Mouse (Mus musculus) limb, embryonic 10.5 days (tissue): ENCODE results near the gene Obp2b. TPM values are rescaled to one million over a fixed set of nuclear protein-coding genes. Genes with fewer than 3 reads are reported as not detected.

Experiments used
- DNase-seq: peaks from one replicate; pipeline ENCODE4 v3.0.0-alpha.2; 2017; ENCODE audit warnings: low spot score
- H3K27ac ChIP-seq: fragments of 300-500 bp; sonication (generic); 2 replicates; pipeline ENCODE4 v1.5.1; 2016; ENCODE audit warnings: mild to moderate bottlenecking
- H3K27me3 ChIP-seq: fragments of 300-500 bp; sonication (generic); 2 replicates; pipeline ENCODE4 v1.6.1; 2016; ENCODE audit warnings: low read depth, mild to moderate bottlenecking; ENCODE audit not compliant: poor library complexity, severe bottlenecking
- H3K36me3 ChIP-seq: fragments of 300-500 bp; sonication (generic); 2 replicates; pipeline ENCODE4 v1.6.1; 2016; ENCODE audit warnings: mild to moderate bottlenecking, moderate library complexity
- H3K4me1 ChIP-seq: fragments of 300-500 bp; sonication (generic); 2 replicates; pipeline ENCODE4 v1.6.1; 2016
- H3K4me3 ChIP-seq: fragments of 300-500 bp; sonication (generic); 2 replicates; pipeline ENCODE4 v1.5.1; 2016; ENCODE audit warnings: mild to moderate bottlenecking, moderate library complexity
- H3K9me3 ChIP-seq: fragments of 300-500 bp; sonication (generic); replicated peaks from 2 replicates; pipeline ENCODE4 v1.6.1; 2016; ENCODE audit warnings: mild to moderate bottlenecking
- WGBS: fragments of 180-500 bp; shearing (Covaris S2); methylation state at CpG from one replicate; pipeline ENCODE4 v1.1.7; 2016; 5-methylcytosine and 5-hydroxymethylcytosine counted together
- polyA plus RNA-seq: library from polyadenylated mRNA; unstranded; fragments of >200 nt; fragmentation: Nextera tagmentation; extraction: Ambion mirVana; gene quantifications from 2 replicates; pipeline ENCODE4 v1.2.1, GENCODE M21; 2016

Gene Obp2b
- polyA plus RNA-seq, 1 experiment from 2014 or later = not detected

DNA sequence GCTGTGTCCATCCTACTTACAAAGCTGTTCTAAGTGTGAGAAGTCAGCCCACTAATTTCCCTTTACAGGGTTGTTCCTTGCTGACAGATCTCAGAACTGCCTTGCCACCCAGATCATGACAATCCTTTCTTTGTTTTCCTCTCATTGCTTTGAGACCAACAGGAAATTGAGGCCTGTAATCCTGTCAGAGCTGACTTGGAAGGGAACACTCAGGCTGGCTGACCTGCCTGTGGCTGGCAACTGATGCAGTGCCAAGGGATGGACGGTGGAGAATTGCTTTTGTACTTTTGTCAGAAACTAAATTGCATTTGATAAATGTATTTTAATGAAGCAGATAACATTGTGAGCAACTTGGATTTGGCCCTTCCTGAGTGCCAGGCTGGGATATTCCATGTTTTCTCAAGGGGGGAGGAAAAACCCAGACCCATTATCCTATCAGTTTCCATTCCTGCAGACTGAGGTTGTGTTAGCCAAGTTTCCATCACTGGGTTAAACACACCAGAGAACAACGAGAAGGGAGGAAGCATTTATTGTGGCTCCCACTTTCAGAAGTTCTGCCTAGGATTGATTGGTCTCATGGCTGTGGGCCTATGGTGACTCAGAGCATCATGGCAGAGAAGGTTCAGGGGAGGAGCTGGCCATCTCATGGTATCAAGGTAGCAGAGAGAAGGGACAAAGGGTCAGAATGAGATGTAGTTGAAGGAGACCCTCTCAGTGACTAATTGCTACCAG is 3.4 kb upstream of the Obp2b start:
- WGBS = 70% methylated on average over 2 of the region's 2 CpGs
- Histone ChIP-seq H3K27ac (no peak overlapping the region), H3K4me1 (0 out of 2 replicates have a peak, but pooled peaks cover 2% of the 10 kb centered on the region), H3K27me3 (no peaks in the 10 kb centered on the region), H3K36me3 (no peaks in the 10 kb centered on the region), H3K4me3 (no peak overlapping the region), H3K9me3 (no peaks in the 10 kb centered on the region)
- no peak for DNase-seq

DNA sequence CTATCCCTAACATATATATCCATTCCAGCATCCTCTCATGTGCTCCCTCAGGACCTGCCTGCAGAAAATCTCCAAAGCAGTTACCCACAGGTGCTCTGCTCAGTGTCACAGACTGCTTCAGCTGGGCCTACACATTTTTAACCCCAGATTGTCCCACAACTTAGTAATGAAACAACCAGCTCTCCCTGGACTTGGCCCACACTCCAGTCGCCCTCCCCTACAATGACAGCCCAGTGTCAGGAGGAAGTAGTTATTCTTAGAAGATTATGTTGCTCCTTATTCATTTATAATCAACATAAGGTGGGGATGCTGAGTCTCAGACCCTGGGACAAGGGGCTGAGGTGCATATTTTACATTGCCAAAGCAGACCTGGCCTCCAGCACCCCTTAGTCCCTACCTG is 4.9 kb downstream of the Obp2b start:
- Histone ChIP-seq H3K4me3 (no peak overlapping the region), H3K4me1 (no peaks in the 10 kb centered on the region), H3K27ac (no peak overlapping the region), H3K27me3 (no peaks in the 10 kb centered on the region), H3K36me3 (no peaks in the 10 kb centered on the region), H3K9me3 (no peaks in the 10 kb centered on the region)
- 66% methylated on average over 1 of the region's 1 CpGs for WGBS
- DNase-seq = no peak

DNA sequence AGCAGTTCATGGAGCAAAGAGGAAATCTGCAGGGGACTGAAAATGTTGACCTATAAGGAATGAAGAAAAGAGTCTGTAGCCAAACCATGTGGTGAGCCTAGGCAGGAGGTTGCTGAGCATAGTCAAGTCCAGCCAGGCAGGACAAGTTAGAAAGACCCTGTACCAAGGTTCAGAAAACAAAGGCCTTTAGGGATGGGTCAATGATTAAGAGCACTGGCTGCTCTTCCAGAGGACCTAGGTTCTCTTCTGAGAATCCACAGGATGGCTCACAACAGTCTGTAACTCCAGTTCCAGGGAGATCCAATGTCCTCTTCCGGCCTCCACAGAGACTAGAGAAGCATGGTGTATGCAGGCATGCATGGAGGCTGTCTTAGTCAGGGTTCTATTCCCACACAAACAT is 17.4 kb downstream of the Obp2b start:
- Histone ChIP-seq H3K36me3 (no peaks in the 10 kb centered on the region), H3K4me1 (no peaks in the 10 kb centered on the region), H3K9me3 (no peaks in the 10 kb centered on the region), H3K27ac (no peak overlapping the region), H3K4me3 (no peak overlapping the region), H3K27me3 (no peaks in the 10 kb centered on the region)
- no peak for DNase-seq
- WGBS = 91% methylated on average over 1 of the region's 1 CpGs

DNA sequence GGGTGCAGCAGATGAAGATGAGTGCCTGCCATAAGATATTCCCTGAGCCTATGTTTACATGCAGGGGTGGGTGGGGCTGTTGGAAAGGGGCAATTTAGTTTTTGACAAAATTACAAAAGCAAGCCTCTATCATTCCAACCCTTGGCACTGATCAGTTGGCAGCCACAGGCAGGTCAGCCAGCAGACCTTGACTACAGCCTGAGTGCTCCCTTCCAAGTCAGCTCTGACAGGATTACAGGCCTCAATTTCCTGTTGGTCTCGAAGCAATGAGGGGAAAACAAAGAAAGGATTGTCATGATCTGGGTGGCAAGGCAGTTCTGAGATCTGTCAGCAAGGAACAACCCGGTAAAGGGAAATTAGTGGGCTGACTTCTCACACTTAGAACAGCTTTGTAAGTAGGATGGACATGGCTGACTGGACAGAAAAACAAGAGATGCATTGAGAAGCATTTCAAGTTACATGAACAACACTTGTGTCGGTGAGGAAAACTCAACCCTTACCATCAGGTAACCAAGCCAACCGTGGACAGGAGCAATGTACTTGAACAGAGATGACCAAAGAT is 21.3 kb downstream of the Obp2b start:
- no peak for DNase-seq
- Histone ChIP-seq H3K9me3 (no peaks in the 10 kb centered on the region), H3K4me3 (no peak overlapping the region), H3K27ac (no peak overlapping the region), H3K36me3 (no peaks in the 10 kb centered on the region), H3K27me3 (no peaks in the 10 kb centered on the region), H3K4me1 (no peaks in the 10 kb centered on the region)
- WGBS = 67% methylated on average over 4 of the region's 4 CpGs

DNA sequence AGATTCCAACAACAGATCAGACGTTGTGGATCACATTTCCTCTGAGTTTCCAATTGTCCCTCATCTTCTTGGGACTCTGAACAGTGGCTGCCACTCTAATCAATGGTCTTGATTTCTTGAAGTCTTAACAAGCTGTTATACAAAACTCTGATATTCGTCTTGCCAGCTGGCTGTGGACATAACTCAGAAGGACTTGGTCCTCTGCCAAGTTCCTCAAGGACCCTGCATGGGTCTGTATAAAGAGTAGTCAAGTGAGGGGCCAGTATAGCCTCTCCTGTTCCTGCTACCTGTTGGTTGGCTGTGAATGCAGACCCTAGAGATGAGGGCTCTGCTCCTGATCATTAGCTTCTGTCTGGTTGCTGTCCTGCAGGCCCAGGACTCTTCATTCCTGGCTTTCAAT is 28.5 kb downstream of the Obp2b start, which contains the start of gene Lcn3:
TSS of gene Lcn3 (plus strand) at position 301 of the 400 bp plus-strand sequence.
- Histone ChIP-seq H3K27ac (no peak within 1 kb of the TSS), H3K9me3 (no peaks in the 10 kb centered on the region), H3K36me3 (no peaks in the 10 kb centered on the region), H3K4me3 (no peak within 1 kb of the TSS), H3K27me3 (no peaks in the 10 kb centered on the region), H3K4me1 (no peaks in the 10 kb centered on the region)
- 68% methylated on average over 2 of the region's 2 CpGs for WGBS
- DNase-seq = no peak

DNA sequence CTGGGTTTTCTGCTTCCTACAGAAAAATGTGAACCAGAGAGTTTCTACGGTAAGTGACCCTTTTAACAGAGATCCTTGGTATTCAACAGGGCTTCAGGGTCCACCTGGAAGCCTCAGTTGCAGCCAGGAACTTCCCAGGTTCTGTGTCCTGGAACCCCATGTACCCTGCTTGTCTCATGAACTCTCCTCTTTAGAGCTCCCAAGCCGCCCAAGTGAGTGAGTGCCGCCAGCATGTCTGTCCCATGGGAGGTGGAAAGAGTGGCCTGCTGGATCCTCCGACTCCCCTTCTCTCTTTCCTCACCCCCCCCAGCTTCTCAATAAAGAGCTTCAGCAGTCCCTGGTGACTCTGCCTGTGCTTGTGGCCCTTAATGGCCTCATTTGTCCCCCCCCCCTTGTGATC is 31.0 kb downstream of the Obp2b start:
- H3K27ac ChIP-seq = no peak overlapping the region
- no peaks in the 10 kb centered on the region for H3K4me1 ChIP-seq
- H3K9me3 ChIP-seq = no peaks in the 10 kb centered on the region
- H3K4me3 ChIP-seq = no peak overlapping the region
- H3K36me3 ChIP-seq = no peaks in the 10 kb centered on the region
- WGBS = 87% methylated on average over 4 of the region's 4 CpGs
- H3K27me3 ChIP-seq = no peaks in the 10 kb centered on the region
- DNase-seq = no peak

DNA sequence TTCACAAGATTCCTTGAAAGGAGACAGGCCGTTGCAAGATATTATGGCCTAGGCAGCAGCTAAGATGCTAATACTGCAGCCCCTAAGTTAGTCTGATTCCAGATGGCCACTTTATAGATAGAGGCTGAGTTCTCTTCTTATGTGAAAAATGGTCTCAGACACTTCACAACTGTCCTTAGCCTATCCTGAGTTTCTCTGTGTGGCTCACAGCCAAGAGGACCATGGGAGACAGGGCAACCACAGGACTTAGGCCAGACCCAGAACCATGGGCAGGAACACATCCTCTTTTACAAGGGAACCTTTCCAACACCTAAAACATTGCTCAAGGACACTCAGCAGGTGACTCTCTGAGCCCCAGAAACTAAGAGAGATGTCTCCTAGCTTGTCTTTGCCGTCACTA is 36.7 kb downstream of the Obp2b start:
- no peak overlapping the region for H3K4me3 ChIP-seq
- DNase-seq = no peak
- H3K27ac ChIP-seq = no peak overlapping the region
- no peaks in the 10 kb centered on the region for H3K36me3 ChIP-seq
- no peaks in the 10 kb centered on the region for H3K27me3 ChIP-seq
- H3K9me3 ChIP-seq = no peaks in the 10 kb centered on the region
- 88% methylated on average over 2 of the region's 2 CpGs for WGBS
- no peaks in the 10 kb centered on the region for H3K4me1 ChIP-seq

DNA sequence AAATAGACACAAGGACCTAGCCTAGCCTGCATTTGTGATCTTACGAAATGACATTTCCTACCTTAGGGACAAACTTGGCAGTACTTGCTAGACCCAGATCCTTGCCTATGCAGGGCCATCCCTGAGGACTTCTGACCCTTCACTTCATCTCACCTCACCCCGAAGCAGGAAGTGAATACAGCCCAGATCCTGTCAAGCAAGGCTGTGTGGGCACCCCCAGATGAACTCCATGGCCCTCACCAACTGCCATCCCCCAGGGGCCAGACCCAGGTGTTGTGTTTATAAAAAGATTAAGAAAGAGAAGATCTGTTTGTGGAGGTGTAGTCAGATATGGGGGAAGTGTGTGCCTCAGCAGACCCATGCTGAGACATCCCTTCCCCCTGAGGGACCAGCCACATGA is 37.8 kb downstream of the Obp2b start:
- Histone ChIP-seq H3K27me3 (no peaks in the 10 kb centered on the region), H3K9me3 (no peaks in the 10 kb centered on the region), H3K4me1 (no peaks in the 10 kb centered on the region), H3K36me3 (no peaks in the 10 kb centered on the region), H3K4me3 (no peak overlapping the region), H3K27ac (no peak overlapping the region)
- 83% methylated on average over 2 of the region's 2 CpGs for WGBS
- no peak for DNase-seq

DNA sequence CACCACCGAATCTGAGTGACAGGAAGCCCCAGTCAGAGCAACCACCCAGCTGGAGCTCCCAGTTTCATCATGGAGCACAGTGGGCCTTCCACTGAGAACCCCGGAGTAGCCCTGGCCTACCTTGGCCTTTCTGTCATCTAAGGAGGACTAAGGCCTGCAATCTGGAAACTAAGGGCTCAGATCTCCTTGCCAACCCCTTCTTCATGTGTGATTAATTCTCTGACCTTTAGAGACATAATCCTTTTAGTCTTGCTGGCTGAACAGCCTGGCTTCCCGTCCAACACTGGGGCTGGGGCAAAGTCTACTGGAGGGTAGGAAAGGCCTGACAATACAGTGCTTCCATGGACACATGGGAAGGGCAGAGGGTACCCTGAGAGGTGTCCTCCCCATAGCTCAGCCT is 39.2 kb downstream of the Obp2b start:
- no peak for DNase-seq
- WGBS = 84% methylated on average over 3 of the region's 3 CpGs

DNA sequence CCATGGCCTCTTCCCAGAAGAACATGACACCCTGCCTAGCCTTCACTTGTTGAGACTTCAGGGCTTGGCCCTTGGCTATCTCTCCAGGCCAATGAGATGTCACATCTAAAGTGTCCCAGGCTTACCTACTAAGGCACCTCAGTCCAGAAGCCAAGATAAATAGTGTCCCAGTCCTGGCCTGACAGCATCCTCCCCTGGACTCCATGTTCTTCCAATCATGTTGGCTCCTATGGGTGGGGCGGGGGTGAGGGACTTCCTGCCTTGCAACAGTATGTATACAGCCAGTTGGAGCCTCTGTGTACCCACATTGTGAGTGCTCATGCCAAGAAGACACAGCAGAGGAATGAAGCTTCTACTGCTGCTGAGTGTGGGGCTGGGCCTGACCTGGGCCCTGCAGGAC is 39.9 kb downstream of the Obp2b start, which contains the start of gene Lcn11:
TSS of gene Lcn11 (plus strand) at position 301 of the 400 bp plus-strand sequence.
- no peaks in the 10 kb centered on the region for H3K27me3 ChIP-seq
- no peaks in the 10 kb centered on the region for H3K4me1 ChIP-seq
- no peak for DNase-seq
- no peaks in the 10 kb centered on the region for H3K36me3 ChIP-seq
- 96% methylated on average over 1 of the region's 1 CpGs for WGBS
- H3K4me3 ChIP-seq = no peak within 1 kb of the TSS
- no peaks in the 10 kb centered on the region for H3K9me3 ChIP-seq
- H3K27ac ChIP-seq = no peak within 1 kb of the TSS

More for the DNA sequence above, 39.2 kb downstream of the Obp2b start:
- Histone ChIP-seq H3K27me3 (no peaks in the 10 kb centered on the region), H3K36me3 (no peaks in the 10 kb centered on the region), H3K27ac (no peak overlapping the region), H3K4me1 (no peaks in the 10 kb centered on the region), H3K9me3 (no peaks in the 10 kb centered on the region), H3K4me3 (no peak overlapping the region)

DNA sequence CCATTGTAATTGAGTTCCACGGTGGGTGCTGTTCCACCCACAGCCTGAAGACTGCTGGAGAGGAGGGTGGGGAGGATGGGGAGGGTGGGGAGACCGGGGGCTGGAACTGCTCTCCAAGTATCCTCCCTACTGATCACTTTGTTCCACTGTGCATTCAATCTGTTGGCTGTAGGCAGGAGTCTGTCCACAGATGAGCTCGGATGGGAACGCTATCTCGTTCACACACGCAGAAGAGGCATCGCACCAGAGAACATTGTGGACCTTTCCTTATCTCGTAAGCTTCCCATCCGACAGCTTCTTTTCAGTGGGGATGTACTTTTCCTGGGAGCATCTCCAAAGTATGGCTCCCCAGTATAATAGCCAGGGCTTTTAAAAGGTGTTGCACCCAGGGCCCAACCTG is 42.3 kb downstream of the Obp2b start:
- Histone ChIP-seq H3K27ac (no peak overlapping the region), H3K4me1 (no peaks in the 10 kb centered on the region), H3K27me3 (no peaks in the 10 kb centered on the region), H3K4me3 (no peak overlapping the region), H3K9me3 (no peaks in the 10 kb centered on the region), H3K36me3 (no peaks in the 10 kb centered on the region)
- 87% methylated on average over 9 of the region's 9 CpGs for WGBS
- no peak for DNase-seq

DNA sequence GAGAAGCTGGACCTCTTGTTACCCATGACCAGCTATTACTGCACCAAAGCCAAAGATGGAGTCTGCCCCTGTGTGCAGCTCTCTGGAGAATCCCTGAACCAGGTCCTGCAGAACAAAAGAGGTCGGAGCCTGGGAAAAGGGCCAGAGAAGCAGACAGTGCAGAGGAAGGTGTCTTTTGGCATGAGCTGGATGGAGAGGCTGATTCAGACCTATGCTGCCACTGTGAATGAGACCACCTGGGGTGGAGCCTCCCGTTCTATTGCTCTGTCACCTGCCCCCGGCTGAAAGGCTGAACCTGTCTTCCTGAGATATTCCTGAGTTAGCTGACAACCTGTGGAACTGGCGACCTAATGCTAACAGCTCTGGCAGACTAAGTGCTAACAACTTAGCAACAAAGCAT is 44.1 kb downstream of the Obp2b start:
- Histone ChIP-seq H3K27ac (no peak overlapping the region), H3K27me3 (no peaks in the 10 kb centered on the region), H3K4me3 (no peak overlapping the region), H3K4me1 (peaks cover 8% of the 10 kb centered on the region; the same call in 1 of the 2 replicates), H3K9me3 (no peaks in the 10 kb centered on the region), H3K36me3 (no peaks in the 10 kb centered on the region)
- 39% methylated on average over 4 of the region's 4 CpGs for WGBS
- no peak for DNase-seq

DNA sequence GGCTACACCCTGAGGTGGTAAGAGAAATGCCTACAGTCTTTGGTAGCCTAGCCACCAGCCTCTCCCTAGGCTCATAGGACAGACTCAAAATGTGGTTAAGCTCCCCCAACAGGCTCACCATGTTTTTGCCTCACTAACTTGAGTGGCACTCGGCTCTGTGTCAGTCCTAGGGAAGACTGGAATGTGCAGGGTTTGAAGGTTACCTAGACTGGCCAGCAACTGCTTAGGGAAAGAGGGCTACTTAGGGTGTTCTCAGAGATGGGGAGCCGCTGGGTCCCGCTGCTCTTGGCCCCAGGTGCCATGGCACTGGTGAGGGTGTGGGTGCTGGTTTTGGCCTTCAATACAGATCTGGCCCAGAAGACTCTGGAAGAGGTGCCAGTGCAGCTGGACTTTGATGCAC is 45.1 kb downstream of the Obp2b start, which contains the start of gene Gm13539:
TSS of gene Gm13539 (plus strand) at position 301 of the 400 bp plus-strand sequence.
- Histone ChIP-seq H3K36me3 (no peaks in the 10 kb centered on the region), H3K4me3 (no peak within 1 kb of the TSS), H3K27me3 (no peaks in the 10 kb centered on the region), H3K4me1 (peaks cover 11% of the 10 kb centered on the region), H3K9me3 (no peaks in the 10 kb centered on the region), H3K27ac (no peak within 1 kb of the TSS)
- 87% methylated on average over 3 of the region's 3 CpGs for WGBS
- no peak for DNase-seq
